Mouse (Mus musculus) adrenal gland, postnatal 0 days (tissue): ENCODE measurements around the gene U2af1. TPM values are rescaled to one million over a fixed set of nuclear protein-coding genes. Genes with fewer than 3 reads are reported as not detected.

Experiments
- polyA plus RNA-seq: library from polyadenylated mRNA; unstranded; fragments of >200 nt; fragmentation: Nextera tagmentation; extraction: Ambion mirVana; gene quantifications from 2 replicates; pipeline ENCODE4 v1.2.1, GENCODE M21; 2015

Gene U2af1
- polyA plus RNA-seq: 120 and 144 TPM in 2 replicates

DNA sequence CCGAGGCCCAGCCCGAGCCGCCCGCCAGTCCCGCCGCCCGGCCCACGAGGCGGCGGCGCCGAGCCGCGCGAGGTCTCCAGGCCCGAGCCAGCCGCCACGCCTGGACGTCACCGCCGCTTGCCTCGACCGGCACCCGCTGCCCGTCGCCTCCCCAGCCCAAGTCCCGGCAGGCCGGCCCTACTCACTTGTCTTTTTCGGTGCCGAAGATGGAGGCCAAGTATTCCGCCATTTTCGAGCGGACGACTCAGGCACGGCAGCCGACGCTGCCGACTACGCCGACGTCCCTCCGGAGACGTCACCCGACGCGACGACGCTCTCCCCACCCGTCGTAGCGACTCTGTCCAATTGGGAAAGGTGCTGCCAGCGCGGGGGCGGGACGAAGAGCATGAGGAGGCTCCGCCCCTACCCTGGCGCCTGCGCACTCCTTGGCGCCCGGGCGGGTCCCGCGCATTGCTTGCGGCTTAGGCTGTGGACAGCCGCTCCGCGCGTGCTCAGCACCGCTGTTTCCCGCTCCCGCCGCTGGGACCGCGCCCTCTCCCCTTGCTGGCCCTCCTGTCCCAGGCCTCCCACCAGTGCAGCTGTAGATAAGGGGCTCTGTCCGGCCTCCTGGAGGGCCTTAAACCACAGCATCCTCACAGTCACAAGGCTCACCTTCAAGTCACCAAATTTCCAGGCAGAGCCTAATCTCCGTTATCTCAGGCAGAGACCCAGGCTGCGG, at the start of gene U2af1:
TSS of gene U2af1 (minus strand) at position 425 of the 718 bp plus-strand sequence.

DNA sequence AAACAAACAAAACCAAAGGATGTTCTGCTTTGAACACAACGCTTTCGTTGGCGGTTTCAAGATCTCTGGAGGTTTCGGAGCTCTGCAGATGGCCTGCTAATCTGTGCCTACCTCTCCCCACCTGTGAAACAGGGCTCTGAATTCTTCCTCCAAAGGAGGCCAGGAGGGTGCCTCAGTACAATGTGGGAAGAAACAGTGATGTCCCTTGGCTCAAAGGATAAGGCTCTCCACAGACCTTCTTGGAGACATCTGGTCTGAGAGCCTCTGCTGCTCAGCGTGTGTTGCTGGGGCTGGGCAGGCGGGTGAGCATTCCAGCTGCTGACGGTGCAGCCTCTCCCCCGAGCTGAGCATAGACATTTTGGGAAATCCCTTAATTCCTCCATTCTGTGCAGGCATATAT, 18.8 kb upstream of the U2af1 start, which contains the start of gene Cryaa:
TSS of gene Cryaa (plus strand) at position 301 of the 400 bp plus-strand sequence.

DNA sequence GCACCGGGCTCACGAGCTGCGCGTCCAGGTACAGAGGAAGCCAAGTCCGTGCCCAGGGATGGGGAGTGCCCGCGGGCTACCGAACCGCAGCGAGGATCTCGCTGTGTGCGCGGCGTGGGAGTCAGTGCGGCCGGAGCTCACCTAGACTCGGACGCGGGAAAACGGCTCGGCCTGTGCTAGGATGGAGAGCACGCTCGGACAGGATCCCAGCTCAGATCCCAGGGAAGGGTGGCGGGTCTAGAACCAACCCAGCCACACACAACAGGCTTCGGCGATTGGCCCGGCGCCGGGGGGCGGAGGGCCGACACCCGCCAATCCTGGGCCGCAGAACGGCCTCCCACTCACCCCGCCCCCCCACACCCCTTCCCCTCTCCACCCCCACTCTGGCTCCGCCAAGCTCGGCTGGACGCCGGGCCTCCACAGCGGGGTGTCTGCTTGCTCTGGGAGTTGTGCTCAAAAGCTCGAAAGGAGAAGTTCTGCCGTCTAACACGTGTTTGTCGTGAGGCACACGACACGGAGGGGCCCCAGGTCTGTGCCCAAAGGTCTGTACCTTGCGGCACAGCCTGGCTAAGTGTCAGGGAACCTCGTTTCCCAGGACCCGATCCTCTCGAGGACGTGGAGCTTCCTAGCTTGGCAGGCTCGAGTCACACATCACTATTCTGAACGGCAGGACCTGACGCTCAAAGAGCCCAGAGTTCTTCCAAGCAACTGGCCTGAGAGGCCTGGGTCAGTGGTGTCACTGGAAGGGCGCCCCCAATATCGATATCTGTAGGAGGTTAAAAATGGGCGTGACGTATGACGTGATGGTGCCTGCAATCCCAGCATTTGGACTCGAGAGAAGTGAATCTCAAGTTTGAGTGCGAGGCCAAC, 21.5 kb downstream of the U2af1 start, which contains the start of gene Cbs:
TSS of gene Cbs (minus strand) at position 297 of the 870 bp plus-strand sequence.

Other genes with a start within 250 kb of the U2af1 start
- gene Wdr4, start 138.9 kb downstream of the U2af1 start, polyA plus RNA-seq: 15.4 and 16.7 TPM in 2 replicates
- gene Ndufv3, start 138.8 kb downstream of the U2af1 start, polyA plus RNA-seq: 443 and 494 TPM in 2 replicates
- gene Pknox1, start 94.2 kb downstream of the U2af1 start, polyA plus RNA-seq: 12.7 and 13.5 TPM in 2 replicates
- gene Cbs, start 21.7 kb downstream of the U2af1 start, polyA plus RNA-seq: 1.2 and 2.9 TPM in 2 replicates
- gene Cryaa, start 18.9 kb upstream of the U2af1 start, polyA plus RNA-seq: not detected in 2 replicates
- 5.7 and 8.4 TPM in 2 replicates for gene Sik1, start 196.9 kb upstream of the U2af1 start, polyA plus RNA-seq